Mouse (Mus musculus) forebrain, embryonic 15.5 days (tissue): Measurements from ENCODE around the gene Apoa5. TPM values are rescaled to one million over a fixed set of nuclear protein-coding genes. Genes with fewer than 3 reads are reported as not detected.
"Not testable (repeated sequence)": the region's sequence is repeated elsewhere in the genome, so short reads cannot be mapped to it uniquely, and the experiment has no call there.

Experiments
- ATAC-seq: fragments of 200-750 bp; cut with Nextera tagmentation; replicated peaks from 2 replicates; pipeline ENCODE4 v1.8.0; 2017; ENCODE audit warnings: mild to moderate bottlenecking, moderate TSS enrichment, moderate library complexity
- H3K27ac ChIP-seq: fragments of 300-500 bp; sonication (generic); replicated peaks from 2 replicates; pipeline ENCODE4 v1.5.1; 2015; ENCODE audit warnings: mild to moderate bottlenecking, inconsistent platforms
- H3K27me3 ChIP-seq: fragments of 300-500 bp; sonication (generic); 2 replicates; pipeline ENCODE4 v1.6.1; 2015; ENCODE audit warnings: inconsistent platforms
- H3K36me3 ChIP-seq: fragments of 300-500 bp; sonication (generic); 2 replicates; pipeline ENCODE4 v1.6.1; 2015; ENCODE audit warnings: mild to moderate bottlenecking, inconsistent platforms
- H3K4me1 ChIP-seq: fragments of 300-500 bp; sonication (generic); 2 replicates; pipeline ENCODE4 v1.6.1; 2015; ENCODE audit warnings: inconsistent platforms
- H3K4me2 ChIP-seq: fragments of 300-500 bp; sonication (generic); replicated peaks from 2 replicates; pipeline ENCODE4 v1.6.1; 2015; ENCODE audit warnings: mild to moderate bottlenecking, inconsistent platforms
- H3K4me3 ChIP-seq: fragments of 300-500 bp; sonication (generic); 2 replicates; pipeline ENCODE4 v1.5.1; 2015; ENCODE audit warnings: mild to moderate bottlenecking, inconsistent platforms
- H3K9ac ChIP-seq: fragments of 300-500 bp; sonication (generic); replicated peaks from 2 replicates; pipeline ENCODE4 v1.6.1; 2015; ENCODE audit warnings: mild to moderate bottlenecking, inconsistent platforms
- H3K9me3 ChIP-seq: fragments of 300-500 bp; sonication (generic); 2 replicates; pipeline ENCODE4 v1.6.1; 2016; ENCODE audit warnings: inconsistent platforms
- WGBS: fragments of 180-500 bp; shearing (Covaris S2); methylation state at CpG from one replicate; pipeline ENCODE4 v1.1.7; 2015; ENCODE audit warnings: mixed read lengths; 5-methylcytosine and 5-hydroxymethylcytosine counted together
- polyA plus RNA-seq: library from polyadenylated mRNA; unstranded; fragments of >200 nt; fragmentation: Nextera tagmentation; extraction: Ambion mirVana; gene quantifications from 2 replicates; pipeline ENCODE4 v1.2.1, GENCODE M21; 2015

The Apoa5 gene
- polyA plus RNA-seq, 1 experiment from 2014 or later = not detected

GRCm38 (mm10) chr9:46317957-46318356 lies 49.5 kb downstream of the Apoa5 start:
- H3K4me1 ChIP-seq = peaks cover 26% of the 10 kb centered on the region
- H3K9ac ChIP-seq = no peak overlapping the region
- H3K4me2 ChIP-seq = no peak overlapping the region
- H3K27me3 ChIP-seq = no peaks in the 10 kb centered on the region
- no peak for ATAC-seq
- H3K27ac ChIP-seq = no peak overlapping the region
- H3K4me3 ChIP-seq = no peak overlapping the region
- WGBS = 93% methylated on average over 3 of the region's 3 CpGs
- no peaks in the 10 kb centered on the region for H3K9me3 ChIP-seq
- no peaks in the 10 kb centered on the region for H3K36me3 ChIP-seq

GRCm38 (mm10) chr9:46319886-46320285 lies 51.5 kb downstream of the Apoa5 start, which contains the start of gene 4931429L15Rik:
4931429L15Rik (minus strand) TSS chr9:46319986.
- not testable (repeated sequence) for ATAC-seq, H3K27me3 ChIP-seq, H3K4me2 ChIP-seq, H3K27ac ChIP-seq, H3K36me3 ChIP-seq, H3K9ac ChIP-seq, H3K4me3 ChIP-seq, H3K9me3 ChIP-seq
- 89% methylated on average over 6 of the region's 6 CpGs for WGBS
- H3K4me1 ChIP-seq = peaks cover 26% of the 10 kb centered on the region

- WGBS = 91% methylated on average over 2 of the region's 2 CpGs
- Histone ChIP-seq H3K9me3 (no peaks in the 10 kb centered on the region), H3K4me3 (no peak overlapping the region), H3K27ac (no peak overlapping the region), H3K27me3 (no peaks in the 10 kb centered on the region), H3K36me3 (no peaks in the 10 kb centered on the region), H3K9ac (no peak overlapping the region), H3K4me2 (no peak overlapping the region), H3K4me1 (peaks cover 21% of the 10 kb centered on the region)
- no peak for ATAC-seq
Observed at GRCm38 (mm10) chr9:46320461-46320860, 52.0 kb downstream of the Apoa5 start.

Other genes starting within 250 kb of the Apoa5 start
- gene Apoa1, start 40.1 kb upstream of the Apoa5 start, polyA plus RNA-seq = 1.7 and 3.5 TPM in 2 replicates
- gene Apoc3, start 33.0 kb upstream of the Apoa5 start, polyA plus RNA-seq = not detected in 2 replicates
- gene Apoa4, start 27.9 kb upstream of the Apoa5 start, polyA plus RNA-seq = not detected in 2 replicates
- gene Zpr1, start 4.4 kb downstream of the Apoa5 start, polyA plus RNA-seq = 69.7 and 73.1 TPM in 2 replicates
- 18.5 and 19.7 TPM in 2 replicates for gene Bud13, start 14.4 kb downstream of the Apoa5 start, polyA plus RNA-seq
- not detected in 2 replicates for gene 4931429L15Rik, start 51.4 kb downstream of the Apoa5 start, polyA plus RNA-seq